Mouse (Mus musculus) MN1 (cell line): ENCODE measurements around the gene Lair1.
"Not testable (repeated sequence)": the region's sequence is repeated elsewhere in the genome, so short reads cannot be mapped to it uniquely, and the experiment has no call there.

Experiments used
- DNase-seq: peaks from one replicate; pipeline ENCODE4 v3.0.0-alpha.2; 2016; ENCODE audit warnings: low spot score

The Lair1 gene

GRCm38 (mm10) chr7:4063013-4063412 lies at the start of gene Lair1:
TSS of gene Lair1 (minus strand) at chr7:4063204.
- DNase-seq, result no peak

DNA sequence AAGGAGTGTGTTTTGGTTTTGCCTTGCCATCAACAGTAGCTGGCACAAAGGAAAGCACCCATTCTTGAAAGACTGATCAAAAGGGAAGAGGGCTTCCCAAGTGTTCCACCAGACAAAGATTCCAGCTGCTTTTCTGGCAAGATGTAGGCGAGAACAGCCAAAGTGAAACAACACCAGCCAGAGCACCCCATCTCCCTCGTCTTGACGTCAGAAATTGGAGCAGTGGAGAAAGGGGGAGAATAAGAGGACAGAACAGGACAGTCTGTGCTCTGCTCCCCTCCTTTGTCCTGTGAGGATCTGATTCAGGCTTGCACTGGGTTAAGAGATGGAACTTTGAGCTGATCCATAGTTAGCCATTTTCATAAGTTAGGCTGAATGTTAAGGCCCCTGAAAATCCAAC lies 48.8 kb upstream of the Lair1 start:
- no peak for DNase-seq

GRCm38 (mm10) chr7:4103411-4103810 lies 40.4 kb upstream of the Lair1 start:
- peak; percentile 46 for DNase-seq

- no peak for DNase-seq
Observed at GRCm38 (mm10) chr7:4101144-4101543, 38.1 kb upstream of the Lair1 start.

DNA sequence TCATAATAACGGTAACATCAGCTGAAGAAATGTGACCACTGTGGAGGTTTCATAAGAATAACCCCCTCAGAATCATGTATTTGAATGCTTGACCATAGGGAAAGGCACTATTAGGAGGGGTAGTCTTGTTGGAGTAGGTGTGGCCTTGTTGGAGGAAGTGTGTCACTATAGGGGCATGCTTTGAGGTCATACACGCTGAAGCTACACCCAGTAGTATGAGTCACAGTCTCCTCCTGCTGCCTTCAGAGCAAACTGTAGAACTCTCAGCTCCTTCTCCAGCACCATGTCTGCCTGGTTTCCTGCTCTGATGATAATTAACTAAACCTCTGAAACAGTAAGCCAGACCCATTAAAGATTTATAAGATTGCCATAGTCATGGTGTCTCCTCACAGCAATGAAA lies 35.8 kb upstream of the Lair1 start:
- no peak for DNase-seq

- DNase-seq, result no peak
Observed at GRCm38 (mm10) chr7:4098301-4098700, 35.3 kb upstream of the Lair1 start.

GRCm38 (mm10) chr7:4091170-4091569 lies 28.2 kb upstream of the Lair1 start:
- no peak for DNase-seq

DNA sequence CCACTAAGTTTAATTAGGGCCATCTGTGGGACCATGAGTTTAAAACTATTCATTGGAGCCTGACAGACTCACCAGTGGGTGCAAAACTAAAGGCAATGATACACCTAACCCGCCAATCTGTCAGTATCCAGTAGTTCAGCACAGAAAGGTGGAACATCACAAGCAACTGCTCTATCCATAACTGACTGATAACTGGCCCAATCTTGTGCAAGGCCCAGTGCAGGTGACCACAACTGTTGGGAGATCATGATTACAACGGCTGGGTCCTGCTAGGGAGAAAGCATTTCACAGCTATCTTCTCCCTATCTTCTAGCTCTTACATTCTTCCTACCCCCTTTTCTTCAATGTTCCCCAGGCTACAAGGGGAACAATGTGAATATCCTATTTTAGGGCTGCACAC lies 25.7 kb upstream of the Lair1 start:
- no peak for DNase-seq

GRCm38 (mm10) chr7:4087896-4088480 lies 25.0 kb upstream of the Lair1 start:
- DNase-seq, result no peak

GRCm38 (mm10) chr7:4087238-4087895 lies 24.4 kb upstream of the Lair1 start:
- DNase-seq, result no peak

GRCm38 (mm10) chr7:4085562-4085961 lies 22.6 kb upstream of the Lair1 start:
- no peak for DNase-seq

DNA sequence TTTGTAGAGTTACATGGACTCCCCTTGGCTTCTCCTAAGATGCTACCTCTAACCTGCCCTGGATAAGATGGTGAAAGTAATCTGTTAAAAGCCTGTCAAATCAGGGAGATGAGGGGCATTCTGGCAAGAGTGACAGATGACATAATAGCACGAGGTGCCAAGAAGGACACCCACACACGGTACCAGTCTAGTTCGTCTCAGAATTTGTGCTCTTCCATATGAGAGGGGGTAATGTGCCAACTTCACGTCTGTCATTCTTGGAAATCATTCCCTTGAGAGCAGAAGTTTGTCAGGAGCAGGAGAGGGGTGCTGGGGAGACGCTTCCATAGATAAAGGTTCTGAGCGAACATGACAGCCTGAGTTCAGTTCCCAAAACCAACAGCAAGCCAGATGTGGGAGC lies 21.2 kb upstream of the Lair1 start:
- DNase-seq, result no peak

DNA sequence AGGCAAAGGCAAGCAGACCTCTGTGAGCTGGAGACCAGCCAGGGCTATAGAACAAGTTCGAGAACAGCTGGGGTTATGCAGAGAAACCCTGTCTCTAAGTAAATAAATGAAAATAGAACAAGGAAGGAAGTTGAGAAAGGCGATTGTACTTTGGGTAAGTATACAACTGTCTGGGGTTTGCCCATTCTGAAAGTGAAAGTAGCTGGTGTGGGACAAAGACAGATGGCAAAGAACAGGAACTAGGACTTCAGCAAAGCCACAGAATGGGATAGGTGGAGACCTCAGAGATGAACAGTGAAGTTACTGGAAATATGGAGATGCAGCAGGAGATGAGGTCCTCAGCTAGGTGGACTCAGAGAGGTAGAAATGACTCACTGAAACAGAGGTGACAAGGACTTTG lies 19.8 kb upstream of the Lair1 start:
- no peak for DNase-seq

- no peak for DNase-seq
Observed at GRCm38 (mm10) chr7:4081706-4082105, 18.7 kb upstream of the Lair1 start.

DNA sequence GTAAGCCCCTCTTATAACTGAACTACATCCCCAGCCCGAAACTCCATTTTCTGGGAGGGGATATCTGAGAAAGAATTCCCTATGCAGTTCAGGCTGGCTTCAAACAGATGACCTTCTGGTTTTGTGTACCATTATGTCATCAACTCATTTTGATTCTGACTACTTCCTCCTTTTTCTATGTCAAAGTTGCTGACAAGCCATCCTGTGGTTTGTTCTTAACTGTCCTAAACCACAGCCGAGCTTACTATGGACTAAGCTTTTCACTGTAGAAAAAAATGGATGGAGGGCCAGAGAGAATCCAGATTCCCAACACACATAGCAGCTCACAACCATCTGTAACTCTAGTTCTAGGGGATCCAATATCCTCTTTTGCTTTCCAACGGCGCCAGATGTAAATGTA lies 17.5 kb upstream of the Lair1 start:
- DNase-seq, result no peak

- DNase-seq, result no peak
Observed at GRCm38 (mm10) chr7:4079511-4079910, 16.5 kb upstream of the Lair1 start.

- DNase-seq, result no peak
Observed at GRCm38 (mm10) chr7:4073144-4073543, 10.1 kb upstream of the Lair1 start.

- DNase-seq, result no peak
Observed at GRCm38 (mm10) chr7:4071066-4071465, 8.1 kb upstream of the Lair1 start.

DNA sequence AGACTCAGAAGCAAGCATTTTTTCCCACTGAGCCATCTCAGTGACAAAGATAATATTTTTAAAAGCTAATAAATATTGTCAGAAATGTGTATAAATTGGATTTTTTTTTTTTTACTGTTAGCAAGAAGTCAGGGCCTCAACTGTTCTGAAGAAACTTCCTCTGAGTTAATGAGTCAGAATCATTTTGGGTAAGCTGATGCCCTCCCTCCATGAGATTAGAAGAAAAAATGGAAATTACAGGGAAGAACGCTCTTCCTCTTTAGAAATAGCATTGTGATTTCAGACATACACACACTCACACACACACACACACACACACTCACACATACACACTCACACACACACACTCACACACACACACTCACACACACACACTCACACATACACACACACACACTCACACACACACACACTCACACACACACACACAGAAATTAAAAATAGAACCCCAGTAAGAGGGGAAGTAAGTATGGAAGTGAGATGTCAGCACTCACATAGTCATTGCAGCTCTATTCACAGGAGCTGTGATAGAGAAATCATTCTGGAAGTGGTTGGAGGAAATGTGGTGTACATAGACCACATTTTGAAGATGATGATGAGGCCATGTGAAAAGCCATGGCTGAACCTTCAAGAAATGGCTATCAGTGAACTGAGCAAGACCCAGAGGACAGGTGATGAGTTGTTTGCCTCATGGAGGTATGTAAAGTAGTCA lies 866 bp upstream of the Lair1 start:
- DNase-seq, result no peak

GRCm38 (mm10) chr7:4060602-4061188 lies 2.3 kb downstream of the Lair1 start:
- DNase-seq, result not testable (repeated sequence)

DNA sequence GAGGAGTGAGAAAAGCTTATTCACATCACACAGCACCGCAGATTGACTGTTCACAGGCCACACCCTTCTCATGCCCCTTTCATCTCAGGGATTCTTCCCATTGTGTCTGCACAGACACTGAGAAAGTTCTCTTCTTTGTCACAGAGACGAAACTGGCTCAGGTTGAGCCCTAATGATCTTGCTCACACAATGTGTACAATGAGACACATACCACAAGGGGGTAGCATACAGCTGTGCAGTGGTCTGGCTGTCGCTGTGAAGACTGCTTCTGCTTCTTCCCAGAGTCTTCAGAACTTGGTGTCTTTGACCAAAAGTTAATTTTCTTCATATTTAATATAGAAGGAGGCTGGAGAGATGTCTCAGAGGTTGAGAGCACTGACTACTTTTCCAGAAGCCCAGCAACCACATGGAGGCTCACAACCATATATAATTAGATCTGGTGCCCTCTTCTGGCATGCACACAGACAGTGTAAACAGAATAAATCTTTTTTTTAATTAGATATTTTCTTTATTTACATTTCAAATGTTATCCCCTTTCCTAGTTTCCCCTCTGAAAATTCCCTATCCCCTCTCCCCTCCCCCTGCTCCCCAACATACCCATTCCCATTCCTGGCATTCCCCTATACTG lies 36.1 kb downstream of the Lair1 start:
- no peak for DNase-seq

GRCm38 (mm10) chr7:4004636-4005035 lies 58.4 kb downstream of the Lair1 start:
- DNase-seq, result not testable (repeated sequence)

- not testable (repeated sequence) for DNase-seq
Observed at GRCm38 (mm10) chr7:4003996-4004395, 59.0 kb downstream of the Lair1 start.
